Mouse (Mus musculus) embryonic fibroblast, embryonic 13.5 days (primary cell): ENCODE results near the gene Col6a1. TPM values are rescaled to one million over a fixed set of nuclear protein-coding genes. Genes with fewer than 3 reads are reported as not detected.
A peak's percentile ranks its signal among the peaks of the same experiment; 100 is the strongest.

Source experiments
- H3K27ac ChIP-seq: 2 replicates; pipeline ENCODE4 v1.5.1; 2012; ENCODE audit warnings: low read length, control low read depth, inconsistent platforms; ENCODE audit not compliant: insufficient read depth
- H3K4me1 ChIP-seq: 2 replicates; pipeline ENCODE4 v1.6.1; 2011; ENCODE audit warnings: low read length; ENCODE audit not compliant: control insufficient read depth, insufficient read depth
- H3K4me3 ChIP-seq: 2 replicates; pipeline ENCODE4 v1.5.1; 2011; ENCODE audit warnings: mild to moderate bottlenecking, control low read depth, low read length; ENCODE audit not compliant: insufficient read depth
- CTCF ChIP-seq: IDR thresholded peaks from 2 replicates; pipeline ENCODE4 v1.5.1; 2011; ENCODE audit warnings: mild to moderate bottlenecking, control low read depth, low read length, moderate library complexity, borderline replicate concordance; ENCODE audit not compliant: insufficient read depth
- POLR2A ChIP-seq: IDR thresholded peaks from 2 replicates; pipeline ENCODE4 v1.6.1; 2011; ENCODE audit warnings: low read depth, mild to moderate bottlenecking, control low read depth, low read length, moderate library complexity
- polyA plus RNA-seq: library from polyadenylated mRNA; stranded (reverse); fragments of >200 nt; gene quantifications from 2 replicates; pipeline ENCODE4 v1.2.4, GENCODE M21; 2011; ENCODE audit warnings: low read depth; ENCODE audit not compliant: missing spikeins, insufficient read length

Col6a1 gene
- polyA plus RNA-seq, 1 experiment, result 923 TPM

DNA sequence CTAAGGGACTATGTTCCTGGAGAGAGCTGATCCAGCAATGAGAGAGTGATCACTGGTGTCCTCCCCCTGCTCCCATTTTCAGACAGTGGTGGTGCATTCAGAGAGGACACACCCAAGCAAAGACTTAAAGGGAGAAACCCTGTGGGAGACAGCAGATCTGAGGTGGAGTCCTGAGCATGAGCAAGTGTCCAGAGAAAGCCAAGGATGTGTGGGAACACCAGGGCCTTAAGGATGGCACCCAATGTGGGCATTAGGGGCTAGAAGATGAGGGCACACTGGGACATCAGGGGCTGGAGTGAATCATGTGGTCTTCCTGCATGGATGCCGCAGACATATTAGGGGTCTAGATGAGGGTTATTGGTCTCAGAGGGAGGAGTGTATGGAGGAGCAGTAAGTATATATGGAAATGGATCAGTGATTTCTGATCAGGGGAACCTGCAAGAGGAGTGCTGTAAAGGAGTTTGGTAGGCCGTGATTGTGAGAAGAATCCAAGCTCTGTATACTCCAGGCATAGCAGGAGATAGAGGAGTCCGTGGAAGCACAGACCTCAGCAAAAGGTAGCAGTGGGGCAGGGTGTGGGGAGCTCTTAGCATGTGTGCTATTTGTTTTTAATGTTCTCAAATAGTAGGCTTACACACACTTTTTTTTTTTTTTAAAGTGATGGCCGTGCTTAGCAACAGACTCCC, 57.6 kb downstream of the Col6a1 start:
- TF ChIP-seq POLR2A, result no peak
- no peak for TF ChIP-seq CTCF
- H3K4me1 ChIP-seq, result peaks cover 13% of the 10 kb centered on the region
- H3K27ac ChIP-seq, result peak overlapping the region; percentile 57
- H3K4me3 ChIP-seq, result no peak overlapping the region

DNA sequence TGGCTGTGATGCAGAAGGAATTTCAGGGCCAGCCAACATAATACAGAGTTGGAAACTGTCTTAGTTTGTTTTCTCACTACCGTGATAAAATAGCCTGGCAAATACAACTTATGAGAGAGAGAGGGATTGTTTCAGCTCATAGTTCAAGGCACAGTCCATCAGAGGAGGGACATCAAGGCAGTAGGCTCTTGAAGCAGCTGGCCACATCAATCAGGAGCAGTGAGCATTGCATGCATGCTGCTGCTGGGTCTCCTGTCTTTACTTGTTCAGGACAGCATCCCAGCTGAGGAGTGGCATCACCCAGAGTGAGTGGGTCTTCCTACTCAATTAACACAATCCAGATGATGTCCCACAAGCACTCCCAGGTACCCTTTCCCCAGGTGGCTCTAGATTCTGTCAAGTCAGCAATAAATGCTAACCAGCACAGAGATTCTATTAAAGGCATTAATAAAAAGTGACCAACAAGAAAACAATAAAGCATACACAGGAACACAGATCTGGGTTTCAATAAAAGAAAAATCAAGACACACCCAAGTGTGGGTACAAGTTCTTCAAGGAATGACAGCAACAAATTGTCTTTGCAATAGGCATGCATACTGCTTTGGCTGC, 58.7 kb downstream of the Col6a1 start:
- TF ChIP-seq CTCF (no peak), POLR2A (no peak)
- Histone ChIP-seq H3K4me1 (peaks cover 13% of the 10 kb centered on the region), H3K4me3 (no peak overlapping the region), H3K27ac (no peak overlapping the region)

DNA sequence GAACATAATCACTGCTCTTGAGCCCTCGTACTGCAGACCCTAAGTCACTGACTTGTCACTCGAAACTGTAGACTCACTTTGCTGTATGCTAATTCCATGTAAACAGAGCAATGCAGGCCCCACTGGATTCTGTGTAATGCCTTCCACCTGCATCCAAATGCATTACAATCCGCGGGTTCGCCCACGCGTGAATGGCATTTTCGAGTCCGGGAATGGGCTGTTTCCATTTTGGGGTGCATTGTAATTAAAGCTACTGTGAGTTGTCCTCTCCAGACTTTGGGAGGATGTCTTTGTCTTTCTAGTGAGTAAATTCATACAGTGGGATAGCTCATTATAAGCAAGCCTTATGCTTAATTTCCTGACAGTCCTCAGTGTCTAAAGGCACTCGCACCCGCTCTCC, 60.4 kb downstream of the Col6a1 start:
- H3K4me3 ChIP-seq, result no peak overlapping the region
- H3K27ac ChIP-seq, result no peak overlapping the region
- peaks cover 13% of the 10 kb centered on the region for H3K4me1 ChIP-seq
- TF ChIP-seq POLR2A, result no peak
- no peak for TF ChIP-seq CTCF

- TF ChIP-seq POLR2A (no peak), CTCF (no peak)
- peak overlapping the region; percentile 45 for H3K27ac ChIP-seq
- peaks cover 10% of the 10 kb centered on the region for H3K4me1 ChIP-seq
- H3K4me3 ChIP-seq, result no peak overlapping the region
These were observed 61.5 kb downstream of the Col6a1 start for GRCm38 (mm10) chr10:76664156-76665115.

Other genes starting within 250 kb of the Col6a1 start
- gene Lss, start 194.6 kb downstream of the Col6a1 start, polyA plus RNA-seq, result 32.8 and 34.0 TPM in 2 replicates
- not detected in 2 replicates for gene Spatc1l, start 163.9 kb downstream of the Col6a1 start, polyA plus RNA-seq
- gene Ftcd, start 150.5 kb downstream of the Col6a1 start, polyA plus RNA-seq, result not detected in 2 replicates
- gene Col6a2, start 102.5 kb downstream of the Col6a1 start, polyA plus RNA-seq, result 476 and 628 TPM in 2 replicates
- 12.0 and 16.8 TPM in 2 replicates for gene Pcbp3, start 235.7 kb upstream of the Col6a1 start, polyA plus RNA-seq